In the genomic region with DNA sequence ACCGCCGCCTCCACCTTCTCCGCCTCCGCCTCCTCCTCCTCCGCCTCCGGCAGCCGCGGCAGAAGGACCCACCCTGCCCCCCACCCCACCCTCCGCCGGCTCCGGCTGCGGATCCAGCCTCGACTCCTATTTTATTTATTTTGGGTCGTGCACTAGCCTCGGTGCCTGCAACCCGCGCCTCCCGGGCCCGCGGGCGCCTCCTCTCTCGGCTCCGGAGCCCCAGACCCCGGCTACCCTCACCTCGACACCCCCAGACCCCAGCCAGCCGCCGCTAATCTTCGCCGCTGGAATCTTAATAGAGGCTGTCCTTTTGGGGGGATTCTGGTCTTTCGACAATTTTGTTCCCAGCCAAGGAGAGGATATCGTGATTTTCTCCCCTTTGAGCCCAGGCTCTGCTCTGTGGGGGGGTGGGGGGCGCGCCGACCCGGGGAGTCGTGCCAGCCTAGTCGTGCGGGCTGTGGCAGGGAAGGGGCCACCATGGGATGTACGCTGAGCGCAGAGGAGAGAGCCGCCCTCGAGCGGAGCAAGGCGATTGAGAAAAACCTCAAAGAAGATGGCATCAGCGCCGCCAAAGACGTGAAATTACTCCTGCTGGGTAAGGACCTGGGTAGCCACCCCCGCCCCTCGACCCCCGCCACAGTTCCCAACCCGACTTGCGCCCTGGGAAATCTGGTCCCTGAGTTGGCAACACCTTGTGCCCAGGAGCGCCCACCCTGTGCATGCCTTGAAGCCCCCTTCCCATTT, we compare ENCODE assay signal across 8 mouse cellular contexts. TPM values are rescaled to one million over a fixed set of nuclear protein-coding genes. Genes with fewer than 3 reads are reported as not detected.
DNase-seq lines count a peak whose midpoint lies in the region; ATAC-seq and TF ChIP-seq lines count a peak whose summit lies in the region.

No protein-coding gene starts in this region.

- H3K27me3 ChIP-seq in forebrain, postnatal 0 days (ENCODE audit: insufficient read depth, low read length) = no peaks in the 10 kb centered on the region

- peak; percentile 39 for DNase-seq in embryo, embryonic 10 days (ENCODE audit: low spot score)
- DNase-seq in embryo, embryonic 9.5 days (ENCODE audit: extremely low spot score) = no peak
- DNase-seq in right cerebral cortex, adult 18-20 months = peak; percentile 50
- no peak for DNase-seq in right cerebral cortex, postnatal 36 days (ENCODE audit: low spot score in 2 of 2)
- peak; percentile 58 for DNase-seq in forebrain, postnatal 0 days
- DNase-seq in lung, postnatal 14 days = peak; percentile 13
- DNase-seq in urinary bladder, postnatal 14 days (ENCODE audit: low spot score) = no peak

- peak overlapping the region; percentile 96 for H3K9ac ChIP-seq in forebrain, postnatal 0 days

- WGBS in forebrain, postnatal 0 days = under 1% methylated on average over 47 of the region's 53 CpGs

- H3K4me2 ChIP-seq in forebrain, postnatal 0 days (ENCODE audit: low read depth) = peak overlapping the region; percentile 76

- TF ChIP-seq CTCF in forebrain, postnatal 0 days (IDR thresholded peaks at IDR 0.05; ENCODE audit: low read depth) = no peak

- H3K36me3 ChIP-seq in forebrain, postnatal 0 days (ENCODE audit: insufficient read depth) = no peaks in the 10 kb centered on the region

- H3K4me3 ChIP-seq in forebrain, postnatal 0 days (ENCODE audit: low read depth, low read length) = peak overlapping the region; percentile 91

- ATAC-seq in forebrain, postnatal 0 days = 0 out of 2 replicates have a peak, but pooled peaks have one; percentile 6
- ATAC-seq in frontal cortex, adult (ENCODE audit: low TSS enrichment) = no peak; the same call in 1 of the 2 replicates

- peaks cover 11% of the 10 kb centered on the region for H3K4me1 ChIP-seq in forebrain, postnatal 0 days (ENCODE audit: insufficient read depth)

- H3K9me3 ChIP-seq in forebrain, postnatal 0 days (ENCODE audit: low read length) = no peaks in the 10 kb centered on the region

- peak overlapping the region; percentile 99 for H3K27ac ChIP-seq in forebrain, postnatal 0 days (ENCODE audit: low read depth, low read length)

RNA-seq across cellular contexts. Expression of gene Gnao1, which starts 1.3 kb away (rescaled TPM):
- 273 and 314 TPM in 2 replicates for total RNA-seq in forebrain, postnatal 0 days (2014; rRNA removed)
- 239 and 301 TPM in 2 replicates for polyA plus RNA-seq in forebrain, postnatal 0 days (2015; fragmentation: Nextera tagmentation; extraction: Ambion mirVana)

Comparison
In these comparisons a context has a peak if more than half of its experiments do, and no peak if none do; other contexts are left out.
1. DNase-seq: peak in embryo, embryonic 10 days (single experiment), right cerebral cortex, adult 18-20 months (single experiment), forebrain, postnatal 0 days (single experiment) and lung, postnatal 14 days (single experiment); none in embryo, embryonic 9.5 days (single experiment), right cerebral cortex, postnatal 36 days (0 of 2) and urinary bladder, postnatal 14 days (single experiment).